Mouse (Mus musculus) ES-Bruce4 (cell line): ENCODE data around the gene Dlx1. TPM values are rescaled to one million over a fixed set of nuclear protein-coding genes. Genes with fewer than 3 reads are reported as not detected.

Experiments used
- H3K27ac ChIP-seq: 2 replicates; pipeline ENCODE4 v1.5.1; 2012; ENCODE audit warnings: low read length, inconsistent platforms; ENCODE audit not compliant: insufficient read depth
- H3K27me3 ChIP-seq: 2 replicates; pipeline ENCODE4 v1.6.1; 2012; ENCODE audit warnings: mild to moderate bottlenecking, low read length, inconsistent platforms; ENCODE audit not compliant: control insufficient read depth, poor library complexity, insufficient read depth, severe bottlenecking
- H3K36me3 ChIP-seq: 2 replicates; pipeline ENCODE4 v1.6.1; 2012; ENCODE audit warnings: inconsistent platforms, mild to moderate bottlenecking, low read length, moderate library complexity; ENCODE audit not compliant: control insufficient read depth, poor library complexity, insufficient read depth, severe bottlenecking
- H3K4me1 ChIP-seq: one replicate; pipeline ENCODE4 v1.8.1; 2011; ENCODE audit warnings: low read length; ENCODE audit not compliant: control insufficient read depth, insufficient read depth
- H3K4me3 ChIP-seq: 2 replicates; pipeline ENCODE4 v1.5.1; 2011; ENCODE audit warnings: low read depth, mild to moderate bottlenecking, low read length
- H3K9ac ChIP-seq: 2 replicates; pipeline ENCODE4 v1.6.1; 2012; ENCODE audit warnings: low read depth, mild to moderate bottlenecking, inconsistent platforms; ENCODE audit not compliant: poor library complexity, severe bottlenecking
- H3K9me3 ChIP-seq: replicated peaks from 2 replicates; pipeline ENCODE4 v1.6.1; 2012; ENCODE audit warnings: mild to moderate bottlenecking, low read length, inconsistent platforms; ENCODE audit not compliant: control insufficient read depth, poor library complexity, insufficient read depth, severe bottlenecking
- CTCF ChIP-seq: IDR thresholded peaks from one replicate; pipeline ENCODE4 v1.8.1; 2011; ENCODE audit warnings: low read depth, low read length
- EP300 ChIP-seq: IDR thresholded peaks from 2 replicates; pipeline ENCODE4 v1.6.1; 2011; ENCODE audit warnings: low read depth, low read length; ENCODE audit not compliant: insufficient read depth
- POLR2A ChIP-seq: IDR thresholded peaks from one replicate; pipeline ENCODE4 v1.8.1; 2011; ENCODE audit warnings: low read length; ENCODE audit not compliant: insufficient read depth
- polyA plus RNA-seq: library from polyadenylated mRNA; stranded (reverse); fragments of >200 nt; gene quantifications from 2 replicates; pipeline ENCODE4 v1.2.4, GENCODE M21; 2011; ENCODE audit warnings: low read depth; ENCODE audit not compliant: missing spikeins, insufficient read depth, insufficient read length

Gene Dlx1
- polyA plus RNA-seq, 1 experiment: not detected

GRCm38 (mm10) chr2:71524763-71525162 lies 3.1 kb upstream of the Dlx1 start:
- no peak overlapping the region for H3K27ac ChIP-seq
- no peaks in the 10 kb centered on the region for H3K4me1 ChIP-seq
- peaks cover 10% of the 10 kb centered on the region for H3K27me3 ChIP-seq

GRCm38 (mm10) chr2:71526595-71527322 lies 1.2 kb upstream of the Dlx1 start:
- Histone ChIP-seq H3K9ac (no peak overlapping the region), H3K4me3 (no peak overlapping the region), H3K4me1 (no peaks in the 10 kb centered on the region), H3K27me3 (peaks cover 21% of the 10 kb centered on the region), H3K36me3 (no peaks in the 10 kb centered on the region), H3K27ac (no peak overlapping the region), H3K9me3 (no peaks in the 10 kb centered on the region)
- no peak for TF ChIP-seq CTCF
- no peak for TF ChIP-seq EP300
- no peak for TF ChIP-seq POLR2A

More at GRCm38 (mm10) chr2:71524763-71525162, 3.1 kb upstream of the Dlx1 start:
- TF ChIP-seq EP300: no peak
- Histone ChIP-seq H3K9ac (no peak overlapping the region), H3K9me3 (no peaks in the 10 kb centered on the region), H3K36me3 (no peaks in the 10 kb centered on the region), H3K4me3 (no peak overlapping the region)

- H3K4me3 ChIP-seq: no peak overlapping the region
- peaks cover 27% of the 10 kb centered on the region for H3K27me3 ChIP-seq
- TF ChIP-seq EP300: no peak
- no peak for TF ChIP-seq POLR2A
- H3K9ac ChIP-seq: no peak overlapping the region
- no peaks in the 10 kb centered on the region for H3K4me1 ChIP-seq
- H3K36me3 ChIP-seq: no peaks in the 10 kb centered on the region
- H3K9me3 ChIP-seq: no peaks in the 10 kb centered on the region
- no peak overlapping the region for H3K27ac ChIP-seq
These were observed 445 bp upstream of the Dlx1 start for GRCm38 (mm10) chr2:71527323-71528013.

GRCm38 (mm10) chr2:71528714-71529510 lies 999 bp downstream of the Dlx1 start:
- Histone ChIP-seq H3K27ac (no peak overlapping the region), H3K9ac (peak overlapping the region; percentile 42)

GRCm38 (mm10) chr2:71529511-71530351 lies 1.8 kb downstream of the Dlx1 start:
- Histone ChIP-seq H3K27me3 (peaks cover 35% of the 10 kb centered on the region), H3K4me3 (peak overlapping the region; percentile 79), H3K27ac (no peak overlapping the region), H3K9me3 (no peaks in the 10 kb centered on the region), H3K36me3 (no peaks in the 10 kb centered on the region), H3K9ac (peak overlapping the region; percentile 42), H3K4me1 (no peaks in the 10 kb centered on the region)
- no peak for TF ChIP-seq POLR2A
- no peak for TF ChIP-seq CTCF
- TF ChIP-seq EP300: no peak

More at GRCm38 (mm10) chr2:71528714-71529510, 999 bp downstream of the Dlx1 start:
- no peaks in the 10 kb centered on the region for H3K36me3 ChIP-seq
- peak overlapping the region; percentile 79 for H3K4me3 ChIP-seq
- H3K4me1 ChIP-seq: no peaks in the 10 kb centered on the region
- peaks cover 33% of the 10 kb centered on the region for H3K27me3 ChIP-seq
- no peaks in the 10 kb centered on the region for H3K9me3 ChIP-seq
- TF ChIP-seq POLR2A (no peak), CTCF (no peak), EP300 (no peak)
